In the genomic region with DNA sequence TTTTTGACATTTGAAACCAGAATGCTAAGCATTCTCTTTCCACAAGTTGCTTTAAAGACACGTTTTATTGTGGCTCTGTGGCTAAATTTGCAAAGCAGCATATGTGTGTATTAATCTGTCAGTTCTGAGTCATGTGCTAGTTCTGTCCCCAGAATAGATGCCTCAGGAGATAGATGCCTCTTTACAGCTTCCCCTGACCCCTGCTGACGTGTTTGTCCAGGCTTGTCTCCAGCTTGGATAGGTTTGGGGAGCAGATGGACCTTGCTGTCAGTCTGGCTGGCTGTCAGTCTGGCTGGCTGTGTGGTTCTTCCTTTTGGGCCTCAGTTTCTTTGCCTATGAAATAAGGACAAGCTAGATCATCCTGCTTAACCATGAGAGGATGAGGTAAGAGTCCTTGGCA, we compare ENCODE assay signal across 12 mouse cellular contexts.
A peak's percentile ranks its signal among the peaks of the same experiment; 100 is the strongest.
DNase-seq lines count a peak whose midpoint lies in the region; ATAC-seq and TF ChIP-seq lines count a peak whose summit lies in the region.
"Had no signal": no experiment of that assay in that cellular context is flagged by ENCODE, and none has a peak within 500 bp of the region (broad histone marks: within the 10 kb centered on the region; RNA-seq: fewer than 3 reads in every experiment).

No protein-coding gene starts in this region.

- ATAC-seq in intestine, embryonic 15.5 days, result no peak
- ATAC-seq in heart, embryonic 11.5 days (replicated peaks; ENCODE audit: insufficient number of reproducible peaks, low FRiP score, low TSS enrichment), result no peak
- ATAC-seq: forebrain, embryonic 14.5 days had no signal

- H3K27me3 ChIP-seq in C2C12 (ENCODE audit: control insufficient read depth, insufficient read depth, insufficient read length), result no peaks in the 10 kb centered on the region
- no peaks in the 10 kb centered on the region for H3K27me3 ChIP-seq in intestine, embryonic 15.5 days (replicated peaks)
- no peaks in the 10 kb centered on the region for H3K27me3 ChIP-seq in heart, embryonic 11.5 days (ENCODE audit: control insufficient read depth, insufficient read depth, low read length)

- TF ChIP-seq CTCF in C2C12 (IDR thresholded peaks at IDR 0.05; ENCODE audit: control insufficient read depth, insufficient read depth, insufficient read length), result no peak

- no peaks in the 10 kb centered on the region for H3K4me1 ChIP-seq in intestine, embryonic 15.5 days (replicated peaks)
- no peaks in the 10 kb centered on the region for H3K4me1 ChIP-seq in heart, embryonic 11.5 days (ENCODE audit: control insufficient read depth, insufficient read depth, low read length)

- H3K9ac ChIP-seq in intestine, embryonic 15.5 days, result no peak overlapping the region
- no peak overlapping the region for H3K9ac ChIP-seq in heart, embryonic 11.5 days (ENCODE audit: low read depth, low read length)
- H3K9ac ChIP-seq: liver, embryonic 14.5 days had no signal

- H3K79me3 ChIP-seq in C2C12 (ENCODE audit: low read depth), result no peaks in the 10 kb centered on the region

- H3K9me3 ChIP-seq in intestine, embryonic 15.5 days, result no peaks in the 10 kb centered on the region
- 0 out of 2 replicates have a peak, but pooled peaks cover 3% of the 10 kb centered on the region for H3K9me3 ChIP-seq in heart, embryonic 11.5 days (replicated peaks; ENCODE audit: control insufficient read depth, low read length)

- H3K4me2 ChIP-seq in intestine, embryonic 15.5 days (replicated peaks), result no peak overlapping the region
- H3K4me2 ChIP-seq in heart, embryonic 11.5 days, result no peak overlapping the region

- H3K4me3 ChIP-seq in C2C12 (ENCODE audit: insufficient read depth, poor library complexity, severe bottlenecking), result no peak overlapping the region
- no peak overlapping the region for H3K4me3 ChIP-seq in intestine, embryonic 15.5 days (replicated peaks)
- H3K4me3 ChIP-seq in heart, embryonic 11.5 days (ENCODE audit: low read depth, low read length), result no peak overlapping the region

- peak; percentile 27 to 53 for DNase-seq in layer of hippocampus, adult 18-20 months (ENCODE audit: low spot score in 2 of 2)
- no peak for DNase-seq in layer of hippocampus, adult 11-12 months (ENCODE audit: low spot score)
- DNase-seq in 3T3-L1 (ENCODE audit: low read depth, low spot score), result peak; percentile 63
- DNase-seq in cerebellum, postnatal 25 days, result peak; percentile 36 to 48
- DNase-seq: heart, postnatal 36 days; kidney, adult 11 months; spleen, adult 18-20 months had no signal

- no peak overlapping the region for H3ac ChIP-seq in C2C12 (ENCODE audit: control insufficient read depth, insufficient read length, low read depth)

- no peak overlapping the region for H3K27ac ChIP-seq in intestine, embryonic 15.5 days
- H3K27ac ChIP-seq in heart, embryonic 11.5 days (ENCODE audit: low read depth, low read length), result no peak overlapping the region

- H3K79me2 ChIP-seq in C2C12 (ENCODE audit: control insufficient read depth, insufficient read depth), result no peaks in the 10 kb centered on the region

- no peaks in the 10 kb centered on the region for H3K36me3 ChIP-seq in C2C12 (ENCODE audit: control insufficient read depth, insufficient read depth)
- H3K36me3 ChIP-seq in intestine, embryonic 15.5 days, result no peaks in the 10 kb centered on the region
- H3K36me3 ChIP-seq in heart, embryonic 11.5 days (ENCODE audit: control insufficient read depth, insufficient read depth, low read length), result no peaks in the 10 kb centered on the region; the same call in 1 of the 2 replicates

- WGBS in intestine, embryonic 15.5 days, result 60% methylated on average over 2 of the region's 2 CpGs
- WGBS in heart, embryonic 11.5 days (ENCODE audit: insufficient replicate concordance), result 65% methylated on average over 2 of the region's 2 CpGs

TF ChIP-seq in C2C12, 6 proteins besides CTCF, POLR2A, EP300 and RAD21:
- TF ChIP-seq MAX (IDR thresholded peaks at IDR 0.05), result no peak
- no peak for TF ChIP-seq FOSL1 (IDR thresholded peaks at IDR 0.05; ENCODE audit: insufficient read depth, low read length, poor library complexity, severe bottlenecking)
- peak; percentile 25 for TF ChIP-seq USF1 (IDR thresholded peaks at IDR 0.05; ENCODE audit: low read depth)
